26 mouse cellular contexts compared by ENCODE assay signal in the genomic region with DNA sequence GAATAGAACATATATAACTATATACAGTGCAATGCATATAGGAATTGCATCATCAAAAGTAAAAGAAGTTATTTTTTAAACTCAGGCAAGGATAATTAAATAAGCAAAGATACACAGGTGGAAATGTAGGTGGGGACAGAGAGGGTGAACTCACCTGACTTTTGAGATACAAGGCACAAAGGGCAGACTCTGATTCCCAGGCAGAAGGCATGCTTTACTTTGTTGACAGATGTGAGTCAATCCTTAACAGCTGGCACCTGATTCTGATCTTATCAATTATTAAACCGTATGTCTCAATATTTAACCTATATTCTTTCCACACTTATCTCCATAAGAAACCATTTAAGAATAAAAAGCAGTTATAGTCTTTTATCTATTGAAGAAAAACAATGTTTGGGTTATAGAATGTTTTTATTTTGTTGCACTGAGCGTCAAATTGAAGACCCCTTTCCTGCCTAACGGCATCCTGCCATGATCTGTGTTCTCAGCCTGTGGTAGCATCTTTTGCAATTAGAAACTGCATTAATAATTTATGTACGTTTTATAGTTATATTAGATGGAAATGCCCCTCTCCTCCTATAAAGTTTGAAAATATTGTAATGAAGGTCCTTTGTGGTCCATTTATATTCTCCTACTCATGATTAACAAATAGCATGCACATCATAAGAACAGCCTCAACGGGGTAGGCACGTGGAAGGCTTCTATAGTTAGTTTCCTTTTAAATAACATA.
"Had no signal": no experiment of that assay in that cellular context is flagged by ENCODE, and none has a peak within 500 bp of the region (broad histone marks: within the 10 kb centered on the region; RNA-seq: fewer than 3 reads in every experiment).

No protein-coding gene starts in this region.

- H3K4me1 ChIP-seq: heart, embryonic 10.5 days; heart, embryonic 12.5 days; kidney, embryonic 15.5 days; limb, embryonic 10.5 days; limb, embryonic 12.5 days had no signal

- H3K4me2 ChIP-seq: heart, embryonic 12.5 days; hindbrain, embryonic 12.5 days; hindbrain, embryonic 14.5 days; kidney, embryonic 15.5 days; limb, embryonic 12.5 days had no signal

- ATAC-seq: forebrain, postnatal 0 days; hindbrain, embryonic 16.5 days; inflammation-experienced regulatory T-cells, adult 6 months had no signal

- H3K9me3 ChIP-seq: heart, embryonic 10.5 days; heart, embryonic 12.5 days; hindbrain, embryonic 10.5 days; hindbrain, embryonic 12.5 days; kidney, embryonic 15.5 days; limb, embryonic 10.5 days; limb, embryonic 12.5 days had no signal

- H3K27me3 ChIP-seq: heart, embryonic 12.5 days; hindbrain, embryonic 12.5 days; kidney, embryonic 15.5 days; limb, embryonic 12.5 days had no signal

- DNase-seq: forebrain, postnatal 0 days; gastrocnemius, postnatal 14 days; gastrocnemius, postnatal 36 days; heart, adult 11 months; heart, adult 2 months; heart, postnatal 10 days; heart, postnatal 4 days; kidney, adult 11 months; kidney, adult 2 months; kidney, adult 9 months; kidney, postnatal 14 days; kidney, postnatal 36 days; layer of hippocampus, adult 9-11 months; liver had no signal

- H3K27ac ChIP-seq: heart, adult 2 months; heart, embryonic 10.5 days; hindbrain, embryonic 10.5 days; hindbrain, embryonic 12.5 days; hindbrain, embryonic 14.5 days; kidney, embryonic 15.5 days; kidney, postnatal 0 days; left cerebral cortex, adult 2 months; limb, embryonic 10.5 days; limb, embryonic 12.5 days had no signal

- H3K9ac ChIP-seq: forebrain, postnatal 0 days; heart, embryonic 12.5 days; hindbrain, embryonic 12.5 days; hindbrain, embryonic 14.5 days; kidney, embryonic 15.5 days; limb, embryonic 12.5 days had no signal

- H3K4me3 ChIP-seq: heart, adult 2 months; heart, embryonic 10.5 days; heart, embryonic 12.5 days; hindbrain, embryonic 10.5 days; hindbrain, embryonic 12.5 days; kidney, embryonic 15.5 days; left cerebral cortex, adult 2 months; limb, embryonic 10.5 days; limb, embryonic 12.5 days had no signal

- H3K36me3 ChIP-seq: hindbrain, embryonic 10.5 days; hindbrain, embryonic 12.5 days; kidney, embryonic 15.5 days; limb, embryonic 10.5 days; limb, embryonic 12.5 days had no signal
